Mouse (Mus musculus): ENCODE results near the gene Plce1. TPM values are rescaled to one million over a fixed set of nuclear protein-coding genes. Genes with fewer than 3 reads are reported as not detected.

Plce1 gene
- total and polyA plus RNA-seq, 3 experiments, result not detected

- H3K27me3 ChIP-seq (ENCODE audit: control insufficient read depth in 1 of 2, insufficient read depth in 2 of 2, low read length in 2 of 2), result no peaks in the 10 kb centered on the region
- no peaks in the 10 kb centered on the region for H3K9me3 ChIP-seq (replicated peaks; ENCODE audit: insufficient read depth, low read length)
- H3K4me3 ChIP-seq (ENCODE audit: control insufficient read depth in 1 of 2, insufficient read depth in 1 of 2, low read depth in 2 of 2, low read length in 2 of 2), result no peak overlapping the region
- H3K79me2 ChIP-seq (ENCODE audit: control insufficient read depth, insufficient read depth, low read length, poor library complexity), result no peaks in the 10 kb centered on the region
- H3K4me1 ChIP-seq (ENCODE audit: control insufficient read depth in 1 of 2, insufficient read depth in 2 of 2, low read length in 2 of 2), result no peaks in the 10 kb centered on the region
- H3K9ac ChIP-seq (ENCODE audit: control insufficient read depth, low read depth, low read length, poor library complexity, severe bottlenecking), result no peak overlapping the region
- DNase-seq (ENCODE audit: low read depth, low spot score), result no peak
- TF ChIP-seq GATA1 (IDR thresholded peaks at IDR 0.05; ENCODE audit: low read depth, low read length) (no peak), MXI1 (IDR thresholded peaks at IDR 0.05; ENCODE audit: low read depth, low read length) (no peak), NRF1 (IDR thresholded peaks at IDR 0.05; ENCODE audit: insufficient read depth, low read depth, low read length, poor library complexity, severe bottlenecking) (no peak), CHD2 (IDR thresholded peaks at IDR 0.05; ENCODE audit: low read length) (no peak), UBTF (IDR thresholded peaks at IDR 0.05; ENCODE audit: borderline replicate concordance, insufficient read depth, low read depth, low read length) (no peak), USF2 (IDR thresholded peaks at IDR 0.05; ENCODE audit: borderline replicate concordance in 1 of 2, insufficient read depth in 1 of 2, low read depth in 1 of 2, low read length in 2 of 2) (no peak), TCF12 (IDR thresholded peaks at IDR 0.05; ENCODE audit: low read depth, low read length) (no peak), MYB (IDR thresholded peaks at IDR 0.05; ENCODE audit: low read depth, low read length) (no peak), NELFE (IDR thresholded peaks at IDR 0.05; ENCODE audit: low read depth, low read length) (no peak), CHD1 (IDR thresholded peaks at IDR 0.05; ENCODE audit: low read depth, low read length) (no peak), RCOR1 (IDR thresholded peaks at IDR 0.05; ENCODE audit: low read depth, low read length) (no peak)
- no peak overlapping the region for H3K27ac ChIP-seq (ENCODE audit: control insufficient read depth, low read depth, low read length)
- H3K36me3 ChIP-seq (ENCODE audit: control insufficient read depth in 1 of 2, insufficient read depth in 2 of 2, low read length in 2 of 2), result no peaks in the 10 kb centered on the region
Measured at GRCm38 (mm10) chr19:38610291-38610690, 129.4 kb downstream of the Plce1 start.

GRCm38 (mm10) chr19:38610809-38611208 is 129.9 kb downstream of the Plce1 start:
- Histone ChIP-seq H3K36me3 (ENCODE audit: control insufficient read depth in 1 of 2, insufficient read depth in 2 of 2, low read length in 2 of 2) (no peaks in the 10 kb centered on the region), H3K79me2 (ENCODE audit: control insufficient read depth, insufficient read depth, low read length, poor library complexity) (no peaks in the 10 kb centered on the region), H3K4me1 (ENCODE audit: control insufficient read depth in 1 of 2, insufficient read depth in 2 of 2, low read length in 2 of 2) (no peaks in the 10 kb centered on the region), H3K9me3 (replicated peaks; ENCODE audit: insufficient read depth, low read length) (no peaks in the 10 kb centered on the region), H3K4me3 (ENCODE audit: control insufficient read depth in 1 of 2, insufficient read depth in 1 of 2, low read depth in 2 of 2, low read length in 2 of 2) (no peak overlapping the region), H3K27me3 (ENCODE audit: control insufficient read depth in 1 of 2, insufficient read depth in 2 of 2, low read length in 2 of 2) (no peaks in the 10 kb centered on the region), H3K27ac (ENCODE audit: control insufficient read depth, low read depth, low read length) (no peak overlapping the region), H3K9ac (ENCODE audit: control insufficient read depth, low read depth, low read length, poor library complexity, severe bottlenecking) (no peak overlapping the region)
- no peak for TF ChIP-seq ELF1 (IDR thresholded peaks at IDR 0.05; ENCODE audit: low read depth, low read length)
- no peak for TF ChIP-seq MAFK (IDR thresholded peaks at IDR 0.05; ENCODE audit: borderline replicate concordance, low read depth, low read length)
- no peak for TF ChIP-seq TCF12 (IDR thresholded peaks at IDR 0.05; ENCODE audit: low read depth, low read length)
- TF ChIP-seq MYB (IDR thresholded peaks at IDR 0.05; ENCODE audit: low read depth, low read length), result no peak
- TF ChIP-seq MAZ (IDR thresholded peaks at IDR 0.05; ENCODE audit: low read depth, low read length), result no peak
- TF ChIP-seq USF2 (IDR thresholded peaks at IDR 0.05; ENCODE audit: borderline replicate concordance in 1 of 2, insufficient read depth in 1 of 2, low read depth in 1 of 2, low read length in 2 of 2), result no peak
- TF ChIP-seq CHD2 (IDR thresholded peaks at IDR 0.05; ENCODE audit: low read length), result no peak
- TF ChIP-seq NRF1 (IDR thresholded peaks at IDR 0.05; ENCODE audit: insufficient read depth, low read depth, low read length, poor library complexity, severe bottlenecking), result no peak
- TF ChIP-seq CTCF (IDR thresholded peaks at IDR 0.05 in 2 of 3, conservative IDR thresholded peaks at IDR 0.05 in 1 of 3; ENCODE audit: control insufficient read depth in 1 of 3, insufficient read depth in 1 of 3, low read depth in 2 of 3, low read length in 3 of 3, poor library complexity in 1 of 3, severe bottlenecking in 1 of 3), result no peak
- TF ChIP-seq ZNF384 (IDR thresholded peaks at IDR 0.05; ENCODE audit: low read depth, low read length), result no peak
- no peak for TF ChIP-seq MEF2A (IDR thresholded peaks at IDR 0.05; ENCODE audit: extremely low read depth, insufficient replicate concordance, low read depth, low read length, poor library complexity, severe bottlenecking)
- DNase-seq (ENCODE audit: low read depth, low spot score), result no peak
